Mouse (Mus musculus): Measurements from ENCODE around the gene Necab2. TPM values are rescaled to one million over a fixed set of nuclear protein-coding genes. Genes with fewer than 3 reads are reported as not detected.

Necab2 gene
- polyA plus RNA-seq, 1 experiment from 2014 or later, result 2.8 TPM

- H3K4me3 ChIP-seq (ENCODE audit: low read depth, low read length), result no peak overlapping the region
- DNase-seq (ENCODE audit: low spot score), result no peak
- no peaks in the 10 kb centered on the region for H3K27me3 ChIP-seq (ENCODE audit: control insufficient read depth, insufficient read depth, low read length)
- ATAC-seq (ENCODE audit: insufficient number of reproducible peaks, low FRiP score, low TSS enrichment, low read depth), result no peak
- no peak overlapping the region for H3K27ac ChIP-seq (replicated peaks; ENCODE audit: low read depth, low read length)
- no peaks in the 10 kb centered on the region for H3K4me1 ChIP-seq (ENCODE audit: control insufficient read depth, insufficient read depth, low read length)
- no peak overlapping the region for H3K4me2 ChIP-seq (ENCODE audit: low read depth, severe bottlenecking)
- H3K9ac ChIP-seq (ENCODE audit: low read length), result no peak overlapping the region
- peaks cover 50% of the 10 kb centered on the region for H3K36me3 ChIP-seq (ENCODE audit: control insufficient read depth, insufficient read depth, low read length)
- WGBS, result 67% methylated on average over 7 of the region's 7 CpGs
- H3K9me3 ChIP-seq (ENCODE audit: control insufficient read depth, low read length), result no peaks in the 10 kb centered on the region
These were observed 73.6 kb downstream of the Necab2 start for GRCm38 (mm10) chr8:119520102-119520501.

Other genes with a start within 250 kb of the Necab2 start
- 258 and 272 TPM in 2 replicates for gene Hsbp1, start 102.2 kb upstream of the Necab2 start, polyA plus RNA-seq (2014; fragmentation: Nextera tagmentation; extraction: Ambion mirVana)
- gene Mlycd, start 51.8 kb upstream of the Necab2 start, polyA plus RNA-seq (2014; fragmentation: Nextera tagmentation; extraction: Ambion mirVana), result 6.9 and 8.3 TPM in 2 replicates
- gene Osgin1, start 12.6 kb upstream of the Necab2 start, polyA plus RNA-seq (2014; fragmentation: Nextera tagmentation; extraction: Ambion mirVana), result 0.20 and 0.37 TPM in 2 replicates
- not detected in 2 replicates for gene Slc38a8, start 55.0 kb downstream of the Necab2 start, polyA plus RNA-seq (2014; fragmentation: Nextera tagmentation; extraction: Ambion mirVana)
- 116 and 126 TPM in 2 replicates for gene Mbtps1, start 112.0 kb downstream of the Necab2 start, polyA plus RNA-seq (2014; fragmentation: Nextera tagmentation; extraction: Ambion mirVana)
- gene Hsdl1, start 128.5 kb downstream of the Necab2 start, polyA plus RNA-seq (2014; fragmentation: Nextera tagmentation; extraction: Ambion mirVana), result 30.1 and 33.9 TPM in 2 replicates
- gene Dnaaf1, start 128.5 kb downstream of the Necab2 start, polyA plus RNA-seq (2014; fragmentation: Nextera tagmentation; extraction: Ambion mirVana), result 0.09 TPM in 1 of 2 replicates, not detected in the other
- gene Taf1c, start 158.5 kb downstream of the Necab2 start, polyA plus RNA-seq (2014; fragmentation: Nextera tagmentation; extraction: Ambion mirVana), result 11.4 and 12.8 TPM in 2 replicates
- gene Adad2, start 166.0 kb downstream of the Necab2 start, polyA plus RNA-seq (2014; fragmentation: Nextera tagmentation; extraction: Ambion mirVana), result 0.09 and 0.18 TPM in 2 replicates
- gene Kcng4, start 189.0 kb downstream of the Necab2 start, polyA plus RNA-seq (2014; fragmentation: Nextera tagmentation; extraction: Ambion mirVana), result not detected in 2 replicates
- not detected in 2 replicates for gene Wfdc1, start 219.6 kb downstream of the Necab2 start, polyA plus RNA-seq (2014; fragmentation: Nextera tagmentation; extraction: Ambion mirVana)